Comparison of ENCODE assay signal across 8 mouse cellular contexts in the genomic region with DNA sequence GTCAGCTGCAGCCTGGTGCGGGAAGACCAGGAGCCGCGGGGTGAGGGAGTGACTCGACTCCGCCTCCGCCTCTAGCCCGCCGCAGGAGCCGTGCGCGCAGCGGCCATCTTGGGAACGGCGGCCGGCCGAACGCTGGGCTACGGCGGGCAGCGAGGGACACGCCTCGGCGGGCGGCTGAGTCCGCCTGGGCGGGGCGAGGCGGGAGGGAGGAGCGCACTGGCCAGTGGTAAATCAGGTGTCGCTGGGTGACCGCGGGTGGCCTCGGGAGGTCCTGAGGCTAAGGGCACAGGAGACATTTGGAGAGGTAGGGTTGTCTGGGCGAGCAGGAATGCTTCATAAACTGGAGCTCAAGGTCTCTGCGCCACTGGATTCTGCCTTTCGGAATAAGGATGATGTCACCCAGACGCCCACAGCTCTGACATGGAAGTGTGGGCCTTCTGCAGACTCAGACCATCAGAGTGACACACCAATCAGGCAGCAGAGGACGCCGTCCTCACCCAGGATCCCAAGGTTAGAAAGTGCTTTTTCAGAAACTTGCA. TPM values are rescaled to one million over a fixed set of nuclear protein-coding genes. Genes with fewer than 3 reads are reported as not detected.
DNase-seq lines count a peak whose midpoint lies in the region; ATAC-seq lines count a peak whose summit lies in the region.

Gene Map3k4 (minus strand): TSS at position 134 of the 539 bp plus-strand sequence.

- peaks cover 45% of the 10 kb centered on the region for H3K4me1 ChIP-seq in hindbrain, embryonic 15.5 days (replicated peaks)

- H3K4me3 ChIP-seq in hindbrain, embryonic 15.5 days = peak within 1 kb of the TSS; percentile 100

- under 1% methylated on average over 36 of the region's 39 CpGs for WGBS in hindbrain, embryonic 15.5 days

- no peaks in the 10 kb centered on the region for H3K9me3 ChIP-seq in hindbrain, embryonic 15.5 days

- no peaks in the 10 kb centered on the region for H3K36me3 ChIP-seq in hindbrain, embryonic 15.5 days

- DNase-seq in ZHBTc4 (ENCODE audit: low read depth, low spot score) = peak; percentile 92
- DNase-seq in cerebellum, postnatal 4 days (ENCODE audit: low spot score in 2 of 2) = peak; percentile 91 to 95
- DNase-seq in gastrocnemius, adult 18-20 months (ENCODE audit: low spot score) = peak; percentile 94
- DNase-seq in left cerebral cortex, adult 11 months (ENCODE audit: low spot score) = peak; percentile 87
- peak; percentile 95 for DNase-seq in lung, postnatal 36 days
- DNase-seq in retina, embryonic 14.5 days (ENCODE audit: low spot score) = peak; percentile 94
- DNase-seq in urinary bladder, adult 18-20 months (ENCODE audit: low spot score in 2 of 2) = peak; percentile 89 to 97

- peak within 1 kb of the TSS; percentile 99 for H3K9ac ChIP-seq in hindbrain, embryonic 15.5 days

- H3K27me3 ChIP-seq in hindbrain, embryonic 15.5 days = no peaks in the 10 kb centered on the region

- H3K4me2 ChIP-seq in hindbrain, embryonic 15.5 days = peak within 1 kb of the TSS; percentile 76

- ATAC-seq in hindbrain, embryonic 15.5 days (ENCODE audit: low FRiP score, low read depth) = peak; percentile 95

- peak within 1 kb of the TSS; percentile 100 for H3K27ac ChIP-seq in hindbrain, embryonic 15.5 days (replicated peaks)

RNA-seq across cellular contexts. Expression of gene Map3k4, which starts in this region (rescaled TPM):
- 10 to 100 TPM; 31.5 to 39.0 TPM for total RNA-seq in gastrocnemius, adult 18-20 months (2021)
- polyA plus RNA-seq in hindbrain, embryonic 15.5 days (2015; fragmentation: Nextera tagmentation; extraction: Ambion mirVana) = 41.4 and 43.2 TPM in 2 replicates

Comparison
In these comparisons a context has a peak if more than half of its experiments do, and no peak if none do; other contexts are left out.
1. Peak in every context shown above with its lines: DNase-seq, ATAC-seq, H3K4me3 ChIP-seq and H3K27ac ChIP-seq.